Mouse (Mus musculus) limb, embryonic 14.5 days (tissue): ENCODE measurements at regions not wholly inside any gene's neighbourhood (a gene's known extent, or its start where the extent isn't known, plus 50 kb on each side); places are given as distances from the start of the nearest gene placed in this dataset.
A peak's percentile ranks its signal among the peaks of the same experiment; 100 is the strongest.

Experiments used
- ATAC-seq: fragments of 200-750 bp; cut with Nextera tagmentation; 2 replicates; pipeline ENCODE4 v1.8.0; 2017; ENCODE audit warnings: low read depth, moderate number of reproducible peaks, moderate TSS enrichment; ENCODE audit not compliant: low FRiP score
- DNase-seq: peaks from one replicate; pipeline ENCODE4 v3.0.0-alpha.2; 2015; ENCODE audit warnings: low spot score
- H3K27ac ChIP-seq: fragments of 300-500 bp; sonication (generic); replicated peaks from 2 replicates; pipeline ENCODE4 v1.5.1; 2014; ENCODE audit warnings: low read depth, mild to moderate bottlenecking, low read length, moderate library complexity, mixed read lengths
- H3K27me3 ChIP-seq: fragments of 300-500 bp; sonication (generic); 2 replicates; pipeline ENCODE4 v1.6.1; 2014; ENCODE audit warnings: low read length, mixed read lengths; ENCODE audit not compliant: control insufficient read depth, insufficient read depth
- H3K36me3 ChIP-seq: fragments of 300-500 bp; sonication (generic); 2 replicates; pipeline ENCODE4 v1.6.1; 2014; ENCODE audit warnings: mild to moderate bottlenecking, low read length, moderate library complexity, mixed read lengths; ENCODE audit not compliant: control insufficient read depth, insufficient read depth
- H3K4me1 ChIP-seq: fragments of 300-500 bp; sonication (generic); 2 replicates; pipeline ENCODE4 v1.6.1; 2014; ENCODE audit warnings: antibody characterized with exemption, low read length, mixed read lengths; ENCODE audit not compliant: control insufficient read depth, insufficient read depth
- H3K4me2 ChIP-seq: fragments of 300-500 bp; sonication (generic); replicated peaks from 2 replicates; pipeline ENCODE4 v1.6.1; 2014; ENCODE audit warnings: low read depth, mild to moderate bottlenecking, low read length, moderate library complexity; ENCODE audit not compliant: severe bottlenecking
- H3K4me3 ChIP-seq: fragments of 300-500 bp; sonication (generic); replicated peaks from 2 replicates; pipeline ENCODE4 v1.5.1; 2014; ENCODE audit warnings: low read length
- H3K9ac ChIP-seq: fragments of 300-500 bp; sonication (generic); 2 replicates; pipeline ENCODE4 v1.6.1; 2014; ENCODE audit warnings: mild to moderate bottlenecking, low read depth, low read length, moderate library complexity; ENCODE audit not compliant: severe bottlenecking
- H3K9me3 ChIP-seq: fragments of 300-500 bp; sonication (generic); 2 replicates; pipeline ENCODE4 v1.6.1; 2016; ENCODE audit warnings: low read length; ENCODE audit not compliant: control insufficient read depth
- POLR2A ChIP-seq: fragments of 200-500 bp; IDR thresholded peaks from 2 replicates; pipeline ENCODE4 v1.8.0; 2012; ENCODE audit warnings: inconsistent platforms, mild to moderate bottlenecking, moderate library complexity, borderline replicate concordance; ENCODE audit not compliant: insufficient read depth, insufficient read length; ENCODE audit errors: extremely low read depth
- WGBS: fragments of 180-500 bp; shearing (Covaris S2); extraction: QIAGEN DNeasy Blood & Tissue Kit; methylation state at CpG from one replicate; pipeline ENCODE4 v1.1.7; 2014; 5-methylcytosine and 5-hydroxymethylcytosine counted together

DNA sequence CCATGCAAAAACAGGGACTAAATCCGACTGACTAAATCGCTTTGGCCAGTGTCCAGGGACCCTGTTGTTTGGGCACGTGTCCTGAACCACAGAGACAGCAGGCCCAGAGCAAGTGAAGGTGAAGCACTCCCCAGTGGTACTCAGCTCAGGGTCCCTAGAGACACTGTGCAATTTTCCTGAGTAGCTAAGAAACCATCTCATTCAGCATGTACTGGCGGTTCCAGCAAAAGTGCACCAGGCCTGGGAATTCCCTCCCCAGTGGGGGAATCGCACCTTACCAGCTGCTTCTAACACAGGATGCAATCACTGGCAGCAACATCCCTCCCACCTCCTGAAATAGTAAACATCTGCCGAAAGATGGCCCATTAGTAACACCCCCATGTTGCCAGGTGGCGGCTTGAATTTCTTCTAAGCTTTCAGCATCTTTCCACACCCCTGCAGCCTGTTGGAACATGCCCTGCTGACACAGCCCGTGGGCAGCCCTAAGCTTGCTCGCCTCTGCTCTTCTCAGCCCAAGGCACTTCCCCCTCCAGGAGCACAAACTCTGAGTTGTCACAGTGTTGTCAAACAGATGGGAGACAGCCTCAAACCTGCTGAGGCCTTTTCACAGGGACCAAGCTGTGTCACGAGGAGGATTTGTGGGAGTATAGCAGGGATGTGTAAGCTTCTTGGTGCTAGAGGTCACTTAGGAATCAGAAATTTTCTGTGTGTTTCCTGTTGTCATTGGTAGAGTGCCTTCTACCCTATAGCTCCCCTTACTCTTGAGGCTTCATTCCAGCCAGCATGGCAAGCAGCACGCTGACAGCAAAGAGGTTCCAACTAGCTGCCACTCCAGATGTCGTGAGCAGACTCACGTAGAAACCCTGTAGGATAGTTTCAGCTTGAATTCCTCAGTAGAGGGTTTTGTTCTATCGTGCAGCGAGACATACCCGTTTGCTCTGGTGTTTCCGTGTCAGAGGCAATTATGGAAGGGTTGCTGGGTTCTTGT lies 186.8 kb upstream of the Ntm start:
- TF ChIP-seq POLR2A = no peak
- H3K9ac ChIP-seq = no peak overlapping the region
- H3K4me1 ChIP-seq = peaks cover 5% of the 10 kb centered on the region; the same call in 1 of the 2 replicates
- H3K4me3 ChIP-seq = no peak overlapping the region
- H3K27ac ChIP-seq = no peak overlapping the region
- H3K27me3 ChIP-seq = no peaks in the 10 kb centered on the region
- DNase-seq (peak; percentile 41), ATAC-seq (peak; percentile 55; the same call in 1 of the 2 replicates)
- H3K36me3 ChIP-seq = no peaks in the 10 kb centered on the region
- no peak overlapping the region for H3K4me2 ChIP-seq
- no peaks in the 10 kb centered on the region for H3K9me3 ChIP-seq
- whole genome bisulfite sequencing = 18% methylated on average over 17 of the region's 17 CpGs

GRCm38 (mm10) chr9:30151173-30151572 lies 188.2 kb upstream of the Ntm start:
- Histone ChIP-seq H3K9ac (no peak overlapping the region), H3K4me2 (no peak overlapping the region), H3K4me3 (no peak overlapping the region), H3K36me3 (no peaks in the 10 kb centered on the region), H3K9me3 (no peaks in the 10 kb centered on the region), H3K27me3 (no peaks in the 10 kb centered on the region), H3K4me1 (peaks cover 5% of the 10 kb centered on the region; the same call in 1 of the 2 replicates), H3K27ac (no peak overlapping the region)
- TF ChIP-seq POLR2A = no peak
- ATAC-seq (no peak), DNase-seq (no peak)
- 90% methylated on average over 1 of the region's 1 CpGs for WGBS

DNA sequence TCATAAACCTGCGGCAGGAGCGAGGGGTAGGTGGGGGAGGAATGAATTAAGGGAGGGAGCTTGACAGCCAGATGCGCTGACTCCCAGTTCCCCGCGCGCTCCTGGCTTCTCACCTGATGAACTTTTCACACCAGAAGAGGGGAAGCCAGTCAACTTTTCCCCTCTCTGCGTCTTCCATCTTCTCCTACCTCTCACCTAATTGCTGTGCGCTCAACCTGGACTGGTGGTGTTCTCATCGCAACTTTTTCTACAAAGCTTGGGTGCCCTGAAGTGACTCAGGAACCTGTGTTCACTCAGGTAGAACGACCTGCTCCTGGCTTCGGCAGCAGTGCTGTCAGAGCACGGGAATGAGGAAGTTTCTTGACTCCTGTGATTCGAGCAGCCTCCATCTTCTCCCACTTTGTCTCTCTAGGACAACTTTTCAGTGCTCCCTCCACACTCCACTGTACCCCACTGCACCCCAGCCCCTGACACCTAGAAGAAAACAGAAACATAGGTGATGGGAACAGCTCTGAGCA lies 203.4 kb upstream of the Ntm start:
- Histone ChIP-seq H3K27ac (no peak overlapping the region), H3K9me3 (no peaks in the 10 kb centered on the region), H3K36me3 (no peaks in the 10 kb centered on the region), H3K4me1 (peaks cover 8% of the 10 kb centered on the region), H3K4me3 (no peak overlapping the region), H3K4me2 (no peak overlapping the region), H3K27me3 (no peaks in the 10 kb centered on the region), H3K9ac (no peak overlapping the region)
- WGBS = 70% methylated on average over 9 of the region's 13 CpGs
- no peak for DNase-seq
- ATAC-seq = no peak
- no peak for TF ChIP-seq POLR2A

DNA sequence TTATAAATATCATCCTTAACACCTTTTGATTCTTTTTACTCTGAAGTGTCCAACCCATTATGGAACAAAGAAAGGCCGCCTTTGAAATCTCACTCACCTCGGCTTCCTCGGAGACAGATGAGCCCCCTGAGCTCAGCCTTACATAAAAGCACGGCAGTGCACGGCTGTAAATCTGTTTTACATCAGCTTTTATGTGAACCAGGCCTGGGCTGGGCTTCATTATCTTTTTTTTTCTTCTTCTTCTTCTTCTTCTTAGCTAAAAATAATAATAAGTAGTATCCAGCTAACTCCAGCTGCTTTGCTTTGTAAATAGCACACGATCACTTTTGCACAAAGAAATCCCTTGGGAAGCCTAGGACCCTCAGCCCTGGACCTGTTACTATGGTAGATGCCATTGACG lies 204.3 kb upstream of the Ntm start:
- no peak overlapping the region for H3K9ac ChIP-seq
- no peak overlapping the region for H3K4me3 ChIP-seq
- no peak overlapping the region; the same call in 1 of the 2 replicates for H3K27ac ChIP-seq
- DNase-seq (peak; percentile 46), ATAC-seq (no peak)
- H3K4me2 ChIP-seq = no peak overlapping the region
- no peak for TF ChIP-seq POLR2A
- no peaks in the 10 kb centered on the region for H3K36me3 ChIP-seq
- 18% methylated on average over 7 of the region's 7 CpGs for whole genome bisulfite sequencing
- H3K4me1 ChIP-seq = peaks cover 8% of the 10 kb centered on the region
- no peaks in the 10 kb centered on the region for H3K9me3 ChIP-seq
- H3K27me3 ChIP-seq = no peaks in the 10 kb centered on the region

GRCm38 (mm10) chr9:30174646-30175045 lies 211.7 kb upstream of the Ntm start:
- H3K4me3 ChIP-seq = no peak overlapping the region
- TF ChIP-seq POLR2A = no peak
- WGBS = 80% methylated on average over 6 of the region's 6 CpGs

More at GRCm38 (mm10) chr9:30174646-30175045, 211.7 kb upstream of the Ntm start:
- H3K4me2 ChIP-seq = no peak overlapping the region
- H3K9me3 ChIP-seq = no peaks in the 10 kb centered on the region
- H3K27me3 ChIP-seq = no peaks in the 10 kb centered on the region
- no peak overlapping the region for H3K9ac ChIP-seq
- H3K4me1 ChIP-seq = no peaks in the 10 kb centered on the region
- H3K27ac ChIP-seq = no peak overlapping the region
- no peaks in the 10 kb centered on the region for H3K36me3 ChIP-seq
- no peak for DNase-seq
- ATAC-seq = no peak
